Mouse (Mus musculus) brain, embryonic 18.5 days (tissue): Measurements from ENCODE around the gene Acot3.
"Not testable (repeated sequence)": the region's sequence is repeated elsewhere in the genome, so short reads cannot be mapped to it uniquely, and the experiment has no call there.

ENCODE experiments used
- DNase-seq: peaks from one replicate; pipeline ENCODE4 v3.0.0-alpha.2; 2012; ENCODE audit warnings: low read depth, low spot score

Gene Acot3

GRCm38 (mm10) chr12:84100604-84101492 lies 48.9 kb downstream of the Acot3 start, which contains the start of gene Acot6:
TSS of gene Acot6 (plus strand) at chr12:84100654.
- DNase-seq = not testable (repeated sequence)

GRCm38 (mm10) chr12:84101493-84101845 lies 49.5 kb downstream of the Acot3 start:
- no peak for DNase-seq

- no peak for DNase-seq
These were observed 55.1 kb downstream of the Acot3 start for GRCm38 (mm10) chr12:84107012-84107411.

GRCm38 (mm10) chr12:84107692-84108091 lies 55.7 kb downstream of the Acot3 start:
- no peak for DNase-seq

- DNase-seq = no peak
These were observed 58.0 kb downstream of the Acot3 start for GRCm38 (mm10) chr12:84109924-84110323.
